Mouse (Mus musculus): ENCODE measurements around the gene Btbd9. TPM values are rescaled to one million over a fixed set of nuclear protein-coding genes. Genes with fewer than 3 reads are reported as not detected.

Btbd9 gene
- total RNA-seq, 2 experiments from 2014 or later: 100 to 101 TPM

GRCm38 (mm10) chr17:30347101-30347613, 229.1 kb downstream of the Btbd9 start:
- no peak for DNase-seq (ENCODE audit: low spot score in 2 of 2)

- DNase-seq (ENCODE audit: low spot score in 2 of 2): no peak
These were observed 231.3 kb downstream of the Btbd9 start for GRCm38 (mm10) chr17:30345008-30345407.

- DNase-seq (ENCODE audit: low spot score in 2 of 2): no peak
These were observed 232.4 kb downstream of the Btbd9 start for GRCm38 (mm10) chr17:30343701-30344473.

DNA sequence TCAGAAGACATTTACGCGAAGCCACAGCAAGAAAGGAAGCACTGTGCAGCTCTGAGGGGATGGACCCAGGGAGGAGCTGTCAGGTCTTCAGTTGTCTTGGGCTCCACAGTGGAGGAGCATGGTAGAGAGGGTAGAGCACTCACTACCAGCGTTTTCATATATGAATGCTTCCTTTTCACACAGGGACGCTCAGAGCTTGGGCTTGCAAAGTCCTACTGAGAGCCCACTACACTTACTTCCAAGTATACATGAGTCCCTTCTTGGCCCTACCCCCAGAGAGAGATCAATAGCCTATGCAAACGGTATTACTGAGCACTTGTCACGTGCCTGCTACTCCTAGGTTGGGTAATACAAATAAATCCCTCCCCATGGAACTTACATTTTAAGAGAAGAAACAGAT, 234.7 kb downstream of the Btbd9 start:
- no peak for DNase-seq (ENCODE audit: low spot score in 2 of 2)

DNA sequence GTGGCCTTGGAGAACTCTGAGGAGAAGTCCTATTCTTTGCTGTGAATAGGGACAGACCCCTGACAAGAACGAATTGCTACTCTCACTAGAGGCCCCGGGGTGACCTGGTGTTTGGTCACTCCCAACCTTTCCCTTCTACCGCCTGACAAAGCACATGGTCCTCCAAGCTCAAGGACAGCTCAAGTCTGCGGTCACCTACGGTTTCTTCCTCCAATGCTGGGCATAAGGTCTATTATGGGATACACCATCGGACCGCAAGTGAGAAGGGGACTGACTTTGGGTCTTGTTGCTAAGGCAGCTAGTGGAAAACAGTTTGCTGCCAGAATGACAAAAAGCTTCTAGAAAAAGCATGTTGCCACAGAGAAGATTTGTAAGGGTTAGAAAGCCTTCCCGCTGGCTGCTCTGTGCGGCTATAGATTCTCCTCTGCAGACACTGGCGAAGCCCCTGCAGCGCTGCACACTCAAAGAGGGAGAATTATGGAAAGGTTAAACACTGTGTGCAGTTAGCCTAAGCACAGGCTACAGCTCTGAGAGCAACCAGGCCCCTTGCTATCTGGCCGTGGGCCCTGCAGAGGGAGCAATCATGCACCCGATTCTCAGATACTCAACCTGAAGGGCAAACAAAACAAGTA, 235.7 kb downstream of the Btbd9 start:
- no peak for DNase-seq (ENCODE audit: low spot score in 2 of 2)

GRCm38 (mm10) chr17:30339317-30339716, 237.0 kb downstream of the Btbd9 start:
- DNase-seq (ENCODE audit: low spot score in 2 of 2): no peak

- DNase-seq (ENCODE audit: low spot score in 2 of 2): no peak
These were observed 239.5 kb downstream of the Btbd9 start for GRCm38 (mm10) chr17:30336816-30337215.

- DNase-seq (ENCODE audit: low spot score in 2 of 2): no peak
These were observed 240.0 kb downstream of the Btbd9 start for GRCm38 (mm10) chr17:30336280-30336679.

- DNase-seq (ENCODE audit: low spot score in 2 of 2): no peak
These were observed 240.5 kb downstream of the Btbd9 start for GRCm38 (mm10) chr17:30335746-30336145.

GRCm38 (mm10) chr17:30334257-30334656, 242.0 kb downstream of the Btbd9 start:
- DNase-seq (ENCODE audit: low spot score in 2 of 2): no peak

DNA sequence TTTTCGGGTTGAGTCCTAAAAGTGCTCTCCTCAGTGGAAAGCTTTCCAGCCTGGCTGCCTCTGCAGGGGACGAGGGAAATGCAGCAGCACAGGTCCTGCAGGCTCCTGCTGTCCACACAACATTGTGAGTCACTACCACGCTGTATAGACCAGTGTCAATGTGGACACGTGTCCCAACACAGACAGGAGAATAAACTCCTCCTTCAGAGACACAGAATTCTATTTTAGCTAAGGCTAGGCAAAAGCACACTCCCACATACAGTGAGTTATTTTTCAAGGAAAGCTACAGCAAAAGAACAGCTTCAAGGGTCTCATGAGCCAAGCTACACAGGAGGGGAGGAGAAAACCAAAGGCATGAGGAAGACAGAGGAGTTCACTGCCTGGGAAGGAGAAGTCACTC, 243.2 kb downstream of the Btbd9 start:
- no peak for DNase-seq (ENCODE audit: low spot score in 2 of 2)

GRCm38 (mm10) chr17:30331380-30331779, 244.9 kb downstream of the Btbd9 start:
- DNase-seq (ENCODE audit: low spot score in 2 of 2): no peak

- DNase-seq (ENCODE audit: low spot score in 2 of 2): no peak
These were observed 246.8 kb downstream of the Btbd9 start for GRCm38 (mm10) chr17:30329531-30329930.

DNA sequence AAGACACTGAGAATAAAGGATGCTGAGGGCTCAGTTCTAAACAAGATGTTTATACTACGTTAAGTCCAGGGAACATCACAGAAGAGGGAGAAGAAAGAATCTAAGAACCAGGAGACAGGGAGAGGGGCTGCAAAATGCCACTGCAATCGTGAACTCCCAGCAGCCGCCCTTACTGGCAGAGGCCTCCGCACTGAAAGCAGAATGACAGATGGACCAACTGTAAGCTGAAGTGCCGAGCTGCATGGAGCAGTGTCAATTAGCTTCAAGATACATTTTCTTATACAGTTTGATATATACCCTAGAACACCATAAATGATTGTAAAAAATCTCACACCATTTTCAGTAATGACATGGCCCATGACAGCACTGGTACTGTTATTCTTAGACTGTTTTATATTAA, 247.4 kb downstream of the Btbd9 start:
- DNase-seq (ENCODE audit: low spot score in 2 of 2): no peak

GRCm38 (mm10) chr17:30326906-30327305, 249.4 kb downstream of the Btbd9 start:
- no peak for DNase-seq (ENCODE audit: low spot score in 2 of 2)

- no peak for DNase-seq (ENCODE audit: low spot score in 2 of 2)
These were observed 256.0 kb downstream of the Btbd9 start for GRCm38 (mm10) chr17:30320301-30320700.

DNA sequence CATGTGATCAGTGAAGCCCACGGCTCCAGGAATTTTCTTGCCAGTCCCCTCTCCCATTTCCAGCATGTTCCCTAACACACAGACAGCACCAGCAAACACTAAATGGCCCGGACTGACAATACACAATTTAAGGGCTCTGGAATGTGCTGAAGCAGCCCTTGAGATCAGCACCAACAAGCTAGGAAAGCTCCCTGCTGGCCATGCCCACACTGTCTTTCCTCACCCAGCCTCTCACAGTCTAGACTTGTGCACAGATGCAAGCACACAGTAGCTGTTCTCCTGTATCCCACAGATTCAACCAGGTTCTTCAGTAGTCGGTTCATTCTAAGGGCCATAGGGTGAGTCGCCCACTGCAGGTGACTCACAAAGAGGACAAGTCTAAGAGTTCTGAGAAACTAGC, 263.6 kb downstream of the Btbd9 start:
- DNase-seq (ENCODE audit: low spot score in 2 of 2): no peak

- no peak for DNase-seq (ENCODE audit: low spot score in 2 of 2)
These were observed 266.7 kb downstream of the Btbd9 start for GRCm38 (mm10) chr17:30309627-30310026.

DNA sequence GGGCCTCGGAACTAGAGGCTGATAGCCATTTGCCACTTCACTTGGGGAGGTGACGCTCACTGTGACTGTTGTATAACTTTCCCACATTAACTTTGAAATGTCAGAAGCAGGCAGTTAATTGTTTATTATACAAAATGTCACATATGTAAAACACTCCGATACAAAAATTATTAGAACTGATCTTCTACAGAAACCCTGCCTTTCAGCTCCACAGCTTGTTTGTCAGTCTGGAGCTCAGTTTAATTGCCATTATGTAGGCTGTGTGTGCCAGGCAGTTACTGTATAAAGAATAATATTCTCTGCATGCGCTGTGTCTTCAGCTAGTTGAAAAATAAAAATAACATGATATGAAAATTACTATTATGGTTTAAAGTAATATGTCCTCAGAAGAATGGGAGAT, 267.4 kb downstream of the Btbd9 start:
- no peak for DNase-seq (ENCODE audit: low spot score in 2 of 2)

- DNase-seq (ENCODE audit: low spot score in 2 of 2): no peak
These were observed 268.0 kb downstream of the Btbd9 start for GRCm38 (mm10) chr17:30308317-30308716.

DNA sequence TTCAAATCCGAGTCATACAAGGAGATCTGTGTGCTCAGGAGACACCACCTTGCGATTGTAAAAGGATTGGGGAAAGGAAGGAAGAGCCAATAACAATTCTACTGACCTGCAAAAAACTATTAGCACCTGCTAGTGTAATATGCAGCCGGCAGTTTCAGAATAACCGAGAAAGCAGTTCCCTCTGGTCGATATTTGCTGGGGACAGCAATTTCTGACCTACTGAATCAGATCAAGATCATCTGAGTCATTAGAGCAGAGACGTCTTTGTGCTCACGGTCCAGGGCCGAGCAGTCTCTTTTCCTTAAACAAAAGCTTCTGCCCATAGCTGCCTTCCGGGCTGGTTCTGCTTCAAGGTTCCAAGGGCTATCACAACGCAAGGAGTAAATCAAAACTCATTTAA, 269.1 kb downstream of the Btbd9 start:
- DNase-seq (ENCODE audit: low spot score in 2 of 2): no peak

GRCm38 (mm10) chr17:30304766-30305165, 271.5 kb downstream of the Btbd9 start:
- DNase-seq (ENCODE audit: low spot score in 2 of 2): no peak

DNA sequence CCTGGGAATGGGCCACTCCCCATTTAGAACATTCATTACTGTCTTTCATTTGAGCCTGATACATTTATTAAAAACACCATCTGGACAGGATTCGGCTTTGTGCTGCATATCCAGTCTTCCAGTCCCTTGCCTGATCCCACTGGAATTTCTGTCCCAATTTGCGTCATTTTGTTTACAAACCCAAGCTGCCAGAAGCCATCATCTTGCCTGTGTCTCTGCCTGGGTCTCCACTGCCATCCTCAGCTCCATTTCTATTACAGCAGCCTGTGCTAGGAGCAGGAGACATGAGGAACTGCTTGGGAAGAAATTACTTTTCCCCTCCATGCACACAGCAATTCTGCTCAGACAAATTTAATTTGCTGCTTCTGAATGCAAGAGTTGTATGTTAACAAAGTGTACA, 274.9 kb downstream of the Btbd9 start:
- DNase-seq (ENCODE audit: low spot score in 2 of 2): no peak

Measured in left cerebral cortex, adult 18-20 months (tissue).